Mouse (Mus musculus): ENCODE data around the gene Zfp365. TPM values are rescaled to one million over a fixed set of nuclear protein-coding genes. Genes with fewer than 3 reads are reported as not detected.

Zfp365 gene
- under 1 TPM; 0.49 to 0.56 TPM for total RNA-seq (2021)

DNA sequence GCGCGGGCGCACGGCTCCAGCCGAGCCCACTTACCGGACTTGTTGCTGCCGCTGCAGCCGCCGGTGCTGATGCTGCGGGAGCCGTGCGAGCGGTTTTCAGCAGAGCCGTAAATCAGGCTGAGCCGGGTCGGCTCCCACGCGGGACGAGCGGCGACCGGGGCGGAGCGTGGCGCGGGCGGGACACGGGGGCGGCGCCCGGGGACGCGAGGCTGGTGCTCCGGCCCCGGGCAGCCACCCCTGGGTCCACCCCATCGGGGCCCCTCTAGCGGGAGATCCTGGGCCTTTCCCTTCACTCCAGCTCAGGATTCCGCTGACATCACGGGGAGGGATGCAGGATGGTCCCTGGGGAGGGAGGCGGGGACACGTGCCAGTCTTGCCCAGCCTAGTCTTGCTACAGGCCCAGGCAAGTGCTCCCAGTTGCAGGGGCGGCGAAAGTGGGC is at the start of gene Zfp365:
Gene Zfp365, minus strand, starts transcription at position 326 of the 440 bp plus-strand sequence.
- DNase-seq, result peak; percentile 69
- intact Hi-C loops (cut with DNase I), result no loop called here

DNA sequence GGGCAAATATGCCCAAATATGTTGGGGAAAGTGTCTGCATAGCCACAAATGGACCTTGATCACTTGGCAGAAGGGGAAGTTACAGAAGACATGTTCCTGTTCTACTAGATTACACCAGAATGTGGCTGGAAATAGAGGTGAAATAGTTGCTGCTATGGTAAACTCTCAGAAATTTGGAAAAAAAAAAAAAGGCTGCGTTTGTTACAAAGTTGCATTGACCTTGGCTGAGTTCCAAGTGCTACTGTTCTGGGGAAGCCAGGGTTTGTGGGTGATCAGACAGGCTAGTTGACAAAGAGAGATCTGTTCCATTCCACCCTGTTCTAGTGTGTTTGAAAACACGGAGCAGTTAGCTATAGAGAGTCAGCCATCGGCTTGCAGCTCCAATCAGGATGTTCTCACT is 47.5 kb upstream of the Zfp365 start:
- intact Hi-C loops (cut with DNase I), result no loop called here

DNA sequence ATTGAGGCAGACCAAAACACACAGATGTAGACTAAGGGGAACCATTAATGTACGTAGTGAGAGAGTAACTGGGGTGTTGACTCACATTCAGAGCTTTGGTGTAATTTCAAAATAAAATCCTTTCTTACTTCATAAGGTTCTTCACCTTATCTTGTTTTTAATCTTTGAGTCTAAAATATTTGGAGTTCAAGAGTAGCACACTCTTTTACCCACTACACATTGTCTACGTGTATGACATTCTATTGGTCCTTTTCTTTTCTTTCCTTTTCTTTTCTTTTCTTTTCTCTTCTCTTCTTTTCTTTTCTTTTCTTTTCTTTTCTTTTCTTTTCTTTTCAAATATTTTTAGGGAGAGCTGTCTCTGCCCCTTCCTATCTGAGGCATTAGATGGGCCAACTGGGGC is 43.5 kb upstream of the Zfp365 start:
- intact Hi-C loops (cut with DNase I), result no loop called here
- DNase-seq, result no peak

More for the DNA sequence above, 47.5 kb upstream of the Zfp365 start:
- DNase-seq, result no peak

DNA sequence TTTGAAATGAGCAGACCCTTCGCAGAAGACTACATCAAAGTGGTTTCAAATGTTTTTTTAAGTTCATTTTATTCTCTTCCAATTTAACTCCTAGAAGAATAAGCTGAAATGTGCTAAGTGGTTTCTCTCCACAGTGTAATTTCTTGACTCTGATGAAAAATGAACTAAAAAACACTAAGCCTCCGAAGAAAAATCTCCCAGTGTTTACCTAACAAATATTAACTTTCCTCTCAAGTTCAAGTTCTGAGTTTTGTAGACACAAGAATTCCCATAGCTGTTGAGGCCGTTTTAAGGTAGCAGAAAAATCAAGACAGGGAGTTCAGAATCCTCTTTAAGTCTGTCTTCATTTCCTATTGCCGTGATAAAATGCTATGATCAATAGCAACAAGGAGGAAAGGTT is 39.2 kb upstream of the Zfp365 start:
- DNase-seq, result no peak
- intact Hi-C loops (cut with DNase I), result no loop called here

DNA sequence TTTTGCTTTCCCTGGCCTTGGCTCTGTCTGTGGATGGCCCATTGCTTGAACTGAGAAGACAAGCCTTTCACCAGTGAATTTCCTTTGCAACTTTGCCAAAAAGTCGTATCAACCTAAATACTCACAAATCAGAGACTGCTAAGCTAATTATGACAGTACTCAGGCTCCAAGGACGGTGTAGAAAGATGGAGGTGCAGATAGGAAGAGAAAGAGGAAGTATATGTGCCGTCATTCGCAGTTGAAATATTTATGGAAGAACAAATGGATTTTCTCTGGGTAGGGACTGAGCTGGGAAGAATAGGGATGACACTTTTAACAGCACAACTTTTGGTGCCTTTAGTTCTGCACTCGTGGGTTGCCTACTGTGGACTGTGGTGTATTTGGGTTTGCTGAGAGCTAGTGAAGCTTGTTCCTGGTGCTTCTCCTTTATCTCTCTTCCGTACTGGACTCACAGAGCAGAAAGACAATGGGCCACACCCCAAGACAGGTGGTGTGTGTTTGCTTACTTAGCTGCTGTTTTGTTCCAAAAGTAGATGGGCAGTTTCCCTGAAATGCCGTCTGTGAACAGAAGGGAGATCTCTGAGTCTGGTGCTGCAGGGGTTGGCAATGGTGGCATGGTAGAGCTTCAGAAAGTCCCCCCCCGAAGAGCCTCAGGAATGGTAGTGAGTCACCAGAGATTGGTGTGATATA is 37.7 kb upstream of the Zfp365 start:
- intact Hi-C loops (cut with DNase I), result no loop called here

DNA sequence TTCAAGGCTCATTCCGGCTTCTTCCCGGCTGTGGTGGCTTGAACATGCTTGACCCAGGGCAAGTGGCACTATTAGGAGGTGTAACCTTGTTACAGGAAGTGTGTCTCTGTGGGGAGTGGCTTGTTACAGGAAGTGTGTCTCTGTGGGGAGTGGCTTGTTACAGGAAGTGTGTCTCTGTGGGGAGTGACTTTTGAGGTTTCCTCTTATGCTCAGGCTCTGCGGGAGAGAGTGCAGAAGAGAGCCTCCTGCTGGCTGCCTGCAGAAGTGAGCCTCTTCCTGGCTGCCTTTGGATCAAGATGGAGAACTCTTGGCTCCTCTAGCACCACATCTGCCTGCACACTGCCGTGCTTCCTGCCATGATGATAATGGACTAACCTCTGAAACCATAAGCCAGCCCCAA is 31.1 kb upstream of the Zfp365 start:
- intact Hi-C loops (cut with DNase I), result no loop called here
- no peak for DNase-seq

More for the DNA sequence above, 37.7 kb upstream of the Zfp365 start:
- DNase-seq, result no peak

DNA sequence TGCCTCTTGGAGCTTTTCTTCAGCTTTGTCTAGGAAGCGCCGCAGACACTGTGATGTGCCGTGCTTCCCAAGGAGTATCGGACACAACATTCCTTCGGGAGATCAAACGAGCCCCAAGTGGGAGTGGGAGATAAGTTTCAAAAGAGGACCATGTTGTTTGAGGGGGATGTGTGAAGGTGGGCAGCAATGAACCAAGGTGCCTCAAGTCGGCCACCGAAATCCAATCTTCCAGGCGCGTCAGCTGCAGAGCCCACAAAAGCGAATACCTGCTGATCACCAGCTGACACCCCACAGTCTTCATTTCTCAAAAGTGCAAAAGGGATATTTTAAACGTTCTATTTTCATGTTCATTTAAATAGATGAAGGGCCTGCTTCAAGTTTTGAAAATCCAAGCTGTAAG is 27.1 kb upstream of the Zfp365 start:
- intact Hi-C loops (cut with DNase I), result no loop called here
- no peak for DNase-seq

DNA sequence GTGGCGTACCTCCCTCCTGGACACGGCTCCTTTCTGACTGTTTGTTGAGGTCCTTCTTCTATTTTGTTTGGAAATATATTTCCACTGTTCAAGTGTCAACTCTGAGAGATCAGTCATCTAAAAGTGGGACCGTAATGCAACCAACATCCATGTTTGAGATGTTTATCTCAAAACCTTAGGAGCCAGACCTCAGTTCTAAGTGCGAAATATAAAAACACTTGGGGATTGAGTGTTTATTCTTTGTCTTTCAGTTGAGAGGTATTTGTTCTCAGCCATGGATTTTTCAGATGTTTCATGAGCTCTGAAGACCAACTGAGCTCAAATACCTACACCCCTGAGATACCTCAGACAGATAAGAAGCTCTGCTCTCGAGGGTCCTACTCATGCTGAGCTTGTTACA is 25.3 kb upstream of the Zfp365 start:
- no peak for DNase-seq
- intact Hi-C loops (cut with DNase I), result no loop called here

DNA sequence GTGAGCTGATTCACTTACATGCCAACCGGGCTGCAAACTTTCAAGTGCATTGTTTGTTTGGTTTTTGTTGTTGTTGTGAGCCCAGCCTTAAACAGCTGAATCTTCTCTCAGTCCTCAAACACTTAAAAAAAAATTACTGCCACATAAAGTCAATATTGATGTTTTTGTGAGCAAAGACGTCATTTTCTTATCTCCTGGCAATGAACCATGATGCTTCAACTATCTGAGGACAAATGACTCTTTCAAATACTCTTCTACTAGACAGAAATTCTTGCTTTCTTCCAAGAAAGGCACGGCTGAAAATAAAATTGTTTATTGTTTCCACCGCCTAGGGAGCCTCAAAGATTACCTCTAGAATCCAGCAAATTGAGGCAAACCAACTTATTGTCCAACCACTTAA is 24.5 kb upstream of the Zfp365 start:
- DNase-seq, result no peak
- intact Hi-C loops (cut with DNase I), result no loop called here

DNA sequence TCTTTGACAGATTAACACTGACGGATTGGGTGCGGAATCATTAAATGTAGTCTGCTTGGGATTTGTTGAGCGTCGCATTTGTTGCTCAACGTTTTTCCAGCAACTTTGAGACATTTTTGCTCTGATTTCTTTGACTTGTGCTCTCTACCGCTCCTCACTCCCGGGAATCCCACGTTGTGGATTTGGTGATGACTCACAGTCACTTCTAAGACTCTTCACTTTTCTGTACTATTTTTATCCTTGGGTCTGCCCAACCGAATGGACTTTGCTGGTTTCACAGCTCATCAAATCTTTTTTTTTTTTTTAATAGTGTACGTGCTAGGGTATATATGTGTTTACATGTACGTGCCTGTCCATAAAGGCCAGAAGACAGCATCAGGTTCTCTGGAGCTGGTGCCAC is 20.3 kb upstream of the Zfp365 start:
- intact Hi-C loops (cut with DNase I), result no loop called here
- no peak for DNase-seq

DNA sequence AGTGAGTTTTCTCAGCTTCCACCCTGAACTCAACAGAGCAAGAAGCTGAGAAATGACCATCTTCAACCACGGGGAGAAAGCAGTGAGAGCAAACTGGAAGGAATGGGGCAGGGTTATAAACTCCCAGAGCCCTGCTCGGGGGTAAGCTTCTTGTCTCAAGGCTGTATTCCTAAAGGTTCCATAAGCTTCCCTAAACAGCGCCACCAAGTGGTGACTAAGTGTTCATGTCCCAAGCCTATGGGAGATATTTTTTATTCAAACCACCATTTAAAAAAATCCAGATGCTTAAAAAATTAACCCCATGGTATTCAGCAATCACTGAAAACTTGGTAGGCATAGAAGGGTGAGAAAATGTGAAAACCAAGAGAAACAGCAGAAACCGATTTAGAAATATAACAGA is 18.9 kb upstream of the Zfp365 start:
- intact Hi-C loops (cut with DNase I), result no loop called here
- DNase-seq, result no peak

DNA sequence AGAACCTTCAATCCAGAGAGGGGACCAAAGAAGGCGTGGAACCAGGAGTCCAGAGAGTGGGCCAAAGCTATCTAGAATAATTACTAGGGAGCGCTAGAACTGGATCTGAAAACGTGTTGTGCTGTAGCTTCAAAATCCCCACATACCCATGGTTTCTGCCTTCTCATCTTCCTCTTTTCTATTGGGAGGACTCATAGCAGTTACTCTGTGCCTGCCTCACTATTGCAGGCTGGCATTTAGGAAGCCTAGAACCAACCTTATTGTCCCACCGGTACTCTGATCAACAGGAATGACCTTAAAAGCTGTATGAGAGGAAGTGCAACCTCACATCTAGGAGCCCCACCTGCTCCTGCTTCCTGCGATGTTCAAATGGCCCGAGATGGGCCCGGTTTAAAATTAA is 16.1 kb upstream of the Zfp365 start:
- no peak for DNase-seq
- intact Hi-C loops (cut with DNase I), result no loop called here

DNA sequence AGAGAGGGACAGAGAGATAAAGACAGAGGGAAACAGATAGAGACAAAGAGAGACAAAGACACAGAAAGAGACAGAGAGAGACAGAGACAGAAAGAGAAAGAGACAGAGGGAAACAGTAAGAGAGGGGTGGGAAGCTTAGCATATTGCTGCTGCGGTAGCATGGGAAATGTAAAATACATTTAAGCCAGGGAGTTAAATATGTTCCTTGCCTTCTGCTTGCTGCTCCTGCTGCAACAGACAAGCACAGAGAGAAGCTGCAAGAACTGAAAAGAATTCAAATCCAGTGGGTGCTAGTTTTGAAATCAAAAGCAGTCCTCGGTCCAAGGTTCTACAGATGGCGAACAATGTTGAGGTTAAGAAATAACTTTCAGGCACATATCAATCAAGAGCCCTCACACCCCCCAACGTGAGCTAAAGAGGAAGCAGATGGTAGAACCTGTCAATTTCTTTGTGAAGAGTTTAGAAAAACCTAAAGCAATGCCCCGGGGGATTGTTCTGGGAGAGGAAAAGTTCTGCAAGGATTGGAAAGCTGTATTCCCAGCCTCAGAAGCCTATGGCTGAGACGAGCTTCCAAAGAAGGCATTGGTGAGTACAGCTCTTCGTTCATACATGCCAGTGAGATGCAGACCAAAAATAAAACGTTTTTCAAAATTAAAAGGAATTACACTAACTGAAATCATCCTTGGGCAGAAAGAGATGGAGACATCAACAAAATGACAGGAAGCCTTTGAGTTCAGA is 15.4 kb upstream of the Zfp365 start:
- no peak for DNase-seq
- intact Hi-C loops (cut with DNase I), result no loop called here

DNA sequence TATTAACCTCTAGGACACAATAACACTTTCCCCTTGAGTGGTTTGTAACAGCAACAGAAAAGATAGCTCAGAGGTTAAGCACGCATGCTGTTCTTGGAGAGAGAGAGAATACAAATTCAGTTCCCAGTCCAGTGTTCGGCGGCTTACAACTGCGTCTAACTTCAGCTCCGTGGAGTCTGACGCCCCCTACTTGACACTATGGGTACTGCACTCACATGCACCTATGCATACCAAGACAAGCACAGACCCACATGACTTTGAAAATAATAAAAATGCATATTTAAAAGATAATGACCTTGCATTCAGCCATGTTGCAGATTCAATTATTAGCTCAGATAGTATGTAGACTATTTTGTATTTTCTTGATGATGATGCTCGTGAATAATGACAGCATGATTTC is 11.6 kb upstream of the Zfp365 start:
- intact Hi-C loops (cut with DNase I), result no loop called here
- no peak for DNase-seq

DNA sequence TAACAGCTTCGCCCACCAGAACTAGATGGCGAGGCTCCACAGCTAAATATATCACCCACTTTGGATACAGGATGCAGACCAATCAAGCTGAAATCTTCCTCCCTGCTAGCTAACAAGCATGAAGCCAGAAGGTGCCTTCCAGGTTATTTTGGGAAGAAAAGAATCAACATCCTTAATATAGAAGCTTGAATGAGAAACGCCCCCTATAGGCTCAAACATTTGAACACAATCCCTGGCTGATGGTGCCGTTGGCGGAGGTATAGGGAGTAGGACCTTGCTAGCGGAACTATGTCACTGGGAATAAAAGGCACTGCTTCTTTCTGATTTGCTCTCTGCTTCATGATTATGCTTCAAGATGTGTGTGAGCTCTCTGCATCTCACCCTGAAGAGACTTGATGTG is 9.3 kb upstream of the Zfp365 start:
- no peak for DNase-seq
- intact Hi-C loops (cut with DNase I), result no loop called here

DNA sequence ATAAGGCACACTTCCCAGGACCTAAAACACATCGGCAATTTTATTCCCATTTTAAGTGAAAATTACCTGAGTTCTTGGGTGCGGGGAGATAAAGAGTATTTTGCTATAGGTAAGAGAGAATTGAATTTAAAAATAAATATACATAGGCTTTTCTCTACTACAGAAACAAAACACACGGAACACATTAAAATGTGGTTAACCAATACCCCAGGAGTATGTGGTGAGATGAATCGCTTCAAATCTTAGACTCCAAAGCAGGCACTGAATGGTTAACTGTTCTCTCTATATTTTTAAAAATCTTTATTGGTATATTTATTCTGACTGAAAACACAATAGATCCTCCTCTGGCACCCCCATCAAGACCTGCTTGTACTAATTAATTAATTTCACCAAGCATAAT is 7.2 kb upstream of the Zfp365 start:
- DNase-seq, result no peak
- intact Hi-C loops (cut with DNase I), result no loop called here

DNA sequence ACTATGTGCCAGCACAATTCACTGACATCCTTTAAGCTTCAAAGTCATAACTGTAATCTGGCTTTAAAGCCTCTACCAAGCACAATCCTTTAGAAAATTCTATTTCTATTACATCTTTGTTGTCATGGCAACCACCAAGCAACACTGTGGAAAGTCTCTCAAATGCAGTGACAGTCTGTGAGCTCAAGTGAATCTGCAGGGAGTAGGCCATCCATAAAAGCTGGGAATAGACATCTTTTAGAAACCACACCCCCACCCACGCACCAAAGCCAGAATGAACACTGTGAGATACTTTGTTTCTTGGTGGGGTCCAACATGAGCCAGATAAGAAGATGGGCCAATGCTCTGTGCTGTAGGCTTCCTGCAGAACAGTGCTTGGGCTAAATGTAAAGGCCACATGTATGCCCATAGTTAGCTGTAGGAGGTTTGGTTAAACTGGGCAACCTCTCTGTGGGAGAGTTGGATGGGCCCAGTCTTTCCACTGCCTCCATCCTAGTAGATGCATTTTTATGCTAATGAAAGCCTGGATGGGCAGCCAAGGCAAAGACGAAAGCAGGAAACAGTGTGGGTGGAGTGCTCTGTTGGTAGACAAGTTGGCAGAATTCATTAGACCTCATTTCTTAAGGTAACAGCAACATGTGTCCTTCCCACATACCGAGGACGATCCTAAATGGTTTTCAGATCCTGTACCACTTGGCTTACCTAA is 5.9 kb upstream of the Zfp365 start:
- intact Hi-C loops (cut with DNase I), result no loop called here
- no peak for DNase-seq

DNA sequence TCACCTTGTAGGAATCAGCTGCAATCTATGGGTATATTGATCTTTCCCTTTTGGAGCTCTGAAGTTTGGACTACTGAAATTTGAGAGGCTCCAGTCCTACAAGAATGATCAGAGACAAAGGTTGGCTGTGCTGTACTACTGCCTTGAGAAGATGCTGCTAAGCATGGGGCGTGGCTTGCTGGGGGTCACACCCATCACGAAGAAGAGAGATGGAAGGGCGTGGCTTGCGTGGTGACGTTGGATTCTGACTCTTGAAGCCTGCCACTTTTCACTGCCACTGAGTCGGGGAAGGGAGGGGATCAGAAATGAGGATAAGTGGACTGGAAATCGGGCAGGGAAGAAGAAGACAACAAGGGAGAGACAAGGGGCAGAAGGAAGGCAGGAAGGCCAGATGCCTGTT is 4.9 kb upstream of the Zfp365 start:
- DNase-seq, result no peak
- intact Hi-C loops (cut with DNase I), result no loop called here

DNA sequence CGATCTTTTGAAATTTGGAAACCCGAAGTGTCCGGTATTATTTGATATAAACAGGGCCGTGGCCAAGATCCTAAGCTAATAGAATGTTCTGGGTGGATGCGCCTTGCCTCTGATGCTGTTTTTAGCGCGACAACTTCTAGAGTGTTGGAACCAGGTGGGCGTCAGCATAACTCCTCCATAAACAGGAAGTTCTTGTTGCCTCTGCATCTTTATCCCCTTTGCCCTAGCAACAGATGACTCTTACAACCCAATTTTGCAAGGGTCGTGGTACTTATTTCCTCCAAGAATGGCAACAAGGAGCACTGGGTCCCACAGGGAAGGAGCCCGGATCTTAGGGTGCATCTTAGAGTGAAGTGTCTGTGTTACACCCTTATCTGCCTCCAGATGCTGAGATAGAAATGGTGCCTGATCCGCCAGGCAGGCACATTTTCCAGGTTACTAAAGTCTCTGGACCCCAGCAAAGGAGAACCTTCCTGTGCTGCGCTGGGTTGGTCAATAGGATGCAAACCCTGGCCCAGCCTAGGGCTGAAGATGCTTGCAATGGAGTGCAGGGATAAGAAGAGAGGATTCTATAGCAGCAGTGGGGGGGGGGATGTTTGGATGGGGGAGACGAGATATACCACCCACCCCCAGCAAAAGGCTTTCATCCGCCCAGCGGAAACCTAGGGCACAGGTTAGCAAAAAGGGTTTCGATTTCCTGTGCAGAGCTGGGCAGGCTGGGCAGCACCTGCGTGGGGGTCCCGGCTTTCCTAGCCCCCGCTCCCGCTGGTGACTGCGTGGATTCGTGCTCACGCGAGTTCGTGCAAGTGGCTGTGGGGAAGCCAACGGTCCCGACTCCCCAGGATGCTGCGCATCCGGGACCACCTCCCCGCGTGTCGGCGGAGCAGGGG is 770 bp downstream of the Zfp365 start:
- DNase-seq, result no peak
- intact Hi-C loops (cut with DNase I), result no loop called here

DNA sequence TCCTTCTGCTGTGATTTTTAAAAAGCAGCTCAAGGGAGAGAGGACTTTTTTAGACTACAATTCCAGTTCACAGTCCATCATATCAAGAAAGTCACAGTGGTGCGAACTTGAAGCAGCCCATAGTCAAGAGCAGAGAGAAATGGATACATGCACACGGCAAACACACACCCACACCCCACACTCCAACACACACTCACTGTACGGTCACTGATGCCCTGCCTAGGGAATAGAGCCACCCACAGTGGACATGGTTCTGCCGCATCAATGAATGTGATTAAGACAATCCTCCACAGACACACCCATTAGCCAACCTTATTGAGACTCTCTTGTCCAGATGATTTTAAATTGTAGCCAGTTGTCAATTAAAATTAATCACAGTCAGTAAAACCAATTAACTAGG is 4.5 kb downstream of the Zfp365 start:
- intact Hi-C loops (cut with DNase I), result no loop called here
- DNase-seq, result no peak

DNA sequence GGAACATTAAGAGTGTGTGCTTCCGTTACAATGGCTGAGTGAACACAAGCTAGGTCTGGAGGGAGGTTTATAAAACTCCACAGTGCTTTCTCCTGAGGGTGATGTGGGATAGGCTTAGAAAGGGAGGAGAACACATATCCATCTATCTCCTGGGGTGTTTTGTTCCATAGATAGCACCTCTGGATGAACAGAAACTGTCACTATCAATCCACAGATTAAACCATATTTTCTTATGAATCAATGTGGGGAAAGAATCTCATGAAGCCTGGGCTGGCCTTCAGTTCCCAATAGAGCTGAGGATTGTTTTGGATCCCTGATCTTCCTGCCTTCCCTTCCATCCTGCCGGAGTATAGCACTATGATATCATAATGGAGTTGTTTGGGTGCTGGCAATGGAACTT is 5.5 kb downstream of the Zfp365 start:
- DNase-seq, result no peak
- intact Hi-C loops (cut with DNase I), result no loop called here

Data from heart, postnatal 36 days (tissue).